Mouse (Mus musculus) liver, embryonic 14.5 days (tissue): Measurements from ENCODE around the gene Slc37a4.

Source experiments
- CTCF ChIP-seq: IDR thresholded peaks from 2 replicates; pipeline ENCODE4 v1.5.1; 2016; ENCODE audit warnings: antibody characterized with exemption, low read depth, control low read depth
- EP300 ChIP-seq: IDR thresholded peaks from 2 replicates; pipeline ENCODE4 v1.6.1; 2016; ENCODE audit warnings: antibody characterized with exemption, low read depth

DNA sequence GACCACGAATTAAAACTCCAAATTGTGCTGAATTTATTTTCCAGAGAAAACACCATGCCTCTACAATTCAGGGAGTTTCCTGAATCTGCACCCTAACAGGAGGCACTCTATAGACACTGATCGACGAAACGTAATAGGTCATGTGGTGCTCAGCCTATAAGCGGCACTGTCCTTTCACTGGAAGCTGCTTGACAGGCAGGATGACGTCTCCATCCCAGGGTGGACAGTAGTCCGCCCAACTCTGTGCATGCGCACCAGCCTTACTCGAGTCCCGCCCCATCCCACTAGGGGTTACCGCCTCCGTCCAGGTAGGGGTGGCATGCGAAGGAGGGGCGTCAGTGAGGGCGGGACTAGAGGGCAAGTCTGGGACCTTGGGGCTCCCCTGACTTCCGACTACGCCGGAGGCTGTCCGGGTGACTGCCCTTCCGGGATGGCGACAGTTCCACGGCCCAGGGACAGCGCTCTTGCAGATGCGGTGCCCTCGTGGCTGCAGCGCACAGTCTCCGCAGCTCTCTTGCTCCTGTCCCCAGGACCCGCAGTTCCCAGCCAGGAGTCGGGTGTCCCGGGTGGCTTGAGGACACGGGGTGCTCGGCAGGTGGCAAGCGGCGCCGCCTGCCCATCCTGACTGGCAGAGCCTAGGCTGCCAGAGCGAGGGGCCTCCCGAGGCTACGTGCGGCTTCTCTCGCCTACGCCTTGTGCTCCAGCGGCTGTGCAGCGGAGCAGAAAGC lies at the start of gene Slc37a4:
- TF ChIP-seq CTCF: peak; percentile 45
- TF ChIP-seq EP300: no peak
